Mouse (Mus musculus) olfactory bulb, adult 2 months (tissue): Measurements from ENCODE around the gene Arid3a.

Source experiments
- CTCF ChIP-seq: fragments of 200-500 bp; IDR thresholded peaks from 2 replicates; pipeline ENCODE4 v1.5.1; 2012; ENCODE audit warnings: low read depth, mild to moderate bottlenecking, low read length, moderate library complexity; ENCODE audit not compliant: insufficient read depth
- POLR2A ChIP-seq: fragments of 200-500 bp; IDR thresholded peaks from 2 replicates; pipeline ENCODE4 v1.6.1; 2012; ENCODE audit warnings: mild to moderate bottlenecking, low read depth, low read length, moderate library complexity; ENCODE audit not compliant: insufficient read depth

DNA sequence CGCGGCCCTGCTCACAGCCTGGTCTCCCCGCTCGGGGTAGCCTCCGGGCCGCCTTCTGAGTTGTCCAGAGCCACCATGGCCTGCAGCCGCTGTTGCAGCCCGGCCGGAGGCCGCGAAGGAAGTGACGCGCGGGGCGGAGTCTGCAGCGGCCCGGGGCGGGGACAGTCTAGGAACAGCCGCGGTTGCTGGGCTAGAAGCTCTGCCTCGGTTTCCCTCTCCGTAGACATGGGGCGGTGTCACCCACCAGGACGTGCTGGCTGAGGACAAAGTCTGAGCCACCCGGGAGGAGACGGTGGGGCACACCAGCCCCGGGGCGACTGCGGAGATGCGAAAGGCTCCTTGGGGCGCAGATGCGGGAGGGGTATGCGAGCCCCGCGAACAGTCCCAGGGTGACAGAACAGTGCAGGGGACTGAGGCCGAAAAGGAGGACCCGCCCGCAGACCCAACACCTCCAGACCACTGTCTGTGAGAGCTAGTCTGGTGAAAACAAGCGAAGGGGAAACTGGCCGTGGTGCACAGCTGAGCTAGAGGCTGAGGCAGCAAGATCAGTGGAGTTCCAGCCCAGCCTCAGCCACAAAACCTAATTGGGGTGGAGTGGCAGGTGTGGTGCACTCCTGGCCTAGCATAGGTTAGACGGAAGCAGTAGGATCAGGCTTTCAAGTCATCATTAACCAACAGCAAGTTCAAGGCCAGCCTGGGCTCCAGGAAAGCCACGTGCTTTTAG, 9.9 kb upstream of the Arid3a start, which contains the start of gene Kiss1r:
- TF ChIP-seq CTCF (no peak), POLR2A (peak; percentile 94)
